Mouse (Mus musculus): ENCODE data around the gene Adal. TPM values are rescaled to one million over a fixed set of nuclear protein-coding genes. Genes with fewer than 3 reads are reported as not detected.
"Not testable (repeated sequence)": the region's sequence is repeated elsewhere in the genome, so short reads cannot be mapped to it uniquely, and the experiment has no call there.

The Adal gene
- polyA plus RNA-seq (2017; shearing (Covaris generic)), result 10 to 100 TPM; 15.3 to 25.7 TPM

- peak; percentile 85 for ATAC-seq
Measured at GRCm38 (mm10) chr2:121140018-121140882, at the start of gene Adal, which contains the start of gene Lcmt2. TSS of gene Adal (plus strand) at chr2:121140428. TSS of gene Lcmt2 (minus strand) at chr2:121140653.

- peak; percentile 66 for ATAC-seq
Measured at GRCm38 (mm10) chr2:121102051-121102450, 38.2 kb upstream of the Adal start.

- no peak for ATAC-seq
Measured at GRCm38 (mm10) chr2:121105940-121106339, 34.3 kb upstream of the Adal start.

GRCm38 (mm10) chr2:121109695-121110094, 30.5 kb upstream of the Adal start, which contains the start of gene Tgm7:
TSS of gene Tgm7 (minus strand) at chr2:121109795.
- ATAC-seq, result no peak

GRCm38 (mm10) chr2:121115418-121115817, 24.8 kb upstream of the Adal start:
- ATAC-seq, result no peak

GRCm38 (mm10) chr2:121119260-121119659, 21.0 kb upstream of the Adal start:
- no peak for ATAC-seq

- not testable (repeated sequence) for ATAC-seq
Measured at GRCm38 (mm10) chr2:121126302-121126701, 13.9 kb upstream of the Adal start.

- no peak for ATAC-seq
Measured at GRCm38 (mm10) chr2:121127536-121127935, 12.7 kb upstream of the Adal start.

GRCm38 (mm10) chr2:121128865-121129620, 11.2 kb upstream of the Adal start:
- no peak for ATAC-seq

GRCm38 (mm10) chr2:121132822-121133221, 7.4 kb upstream of the Adal start:
- ATAC-seq, result no peak

- ATAC-seq, result no peak
Measured at GRCm38 (mm10) chr2:121137371-121137770, 2.9 kb upstream of the Adal start.

- peak; percentile 38 for ATAC-seq
Measured at GRCm38 (mm10) chr2:121139266-121140017, 786 bp upstream of the Adal start.

- ATAC-seq, result no peak
Measured at GRCm38 (mm10) chr2:121141216-121142035, 1.2 kb downstream of the Adal start.

GRCm38 (mm10) chr2:121142415-121142814, 2.2 kb downstream of the Adal start:
- ATAC-seq, result no peak

GRCm38 (mm10) chr2:121149679-121150078, 9.5 kb downstream of the Adal start:
- ATAC-seq, result no peak

- no peak for ATAC-seq
Measured at GRCm38 (mm10) chr2:121153100-121153499, 12.9 kb downstream of the Adal start.

- ATAC-seq, result no peak
Measured at GRCm38 (mm10) chr2:121169173-121169572, 28.9 kb downstream of the Adal start.

- no peak for ATAC-seq
Measured at GRCm38 (mm10) chr2:121169902-121170301, 29.7 kb downstream of the Adal start.

GRCm38 (mm10) chr2:121170481-121170971, 30.3 kb downstream of the Adal start, which contains the start of gene Tubgcp4:
TSS of gene Tubgcp4 (plus strand) at chr2:121170654.
- ATAC-seq, result peak; percentile 35

- peak; percentile 85 for ATAC-seq
Measured at GRCm38 (mm10) chr2:121170980-121171742, 30.9 kb downstream of the Adal start, which contains the start of gene Zscan29. TSS of gene Zscan29 (minus strand) at chr2:121171125.
